Mouse (Mus musculus) ES-E14 (cell line): ENCODE measurements at regions not wholly inside any gene's neighbourhood (a gene's known extent, or its start where the extent isn't known, plus 50 kb on each side); places are given as distances from the start of the nearest gene placed in this dataset.

Experiments
- CHD2 ChIP-seq: IDR thresholded peaks from 2 replicates; pipeline ENCODE4 v1.6.1; 2014; ENCODE audit warnings: mild to moderate bottlenecking, low read depth, low read length, inconsistent platforms
- HCFC1 ChIP-seq: IDR thresholded peaks from 2 replicates; pipeline ENCODE4 v1.6.1; 2012; ENCODE audit warnings: low read length, inconsistent platforms, borderline replicate concordance; ENCODE audit not compliant: insufficient read depth
- MAFK ChIP-seq: IDR thresholded peaks from 2 replicates; pipeline ENCODE4 v1.6.1; 2014; ENCODE audit warnings: mild to moderate bottlenecking, low read depth, low read length, inconsistent platforms; ENCODE audit not compliant: insufficient read depth
- ZC3H11A ChIP-seq: IDR thresholded peaks from 2 replicates; pipeline ENCODE4 v1.6.1; 2012; ENCODE audit warnings: low read depth, mild to moderate bottlenecking, inconsistent platforms, low read length, borderline replicate concordance
- ZNF384 ChIP-seq: IDR thresholded peaks from 2 replicates; pipeline ENCODE4 v1.6.1; 2012; ENCODE audit warnings: low read depth, low read length, inconsistent platforms

- TF ChIP-seq MAFK, result no peak
- no peak for TF ChIP-seq CHD2
- TF ChIP-seq ZC3H11A, result no peak
- TF ChIP-seq ZNF384, result no peak
- TF ChIP-seq HCFC1, result no peak
These were observed 318.2 kb downstream of the Agtpbp1 start for GRCm38 (mm10) chr13:59266854-59267253.
